Mouse (Mus musculus): ENCODE measurements around the gene Gm30083. TPM values are rescaled to one million over a fixed set of nuclear protein-coding genes. Genes with fewer than 3 reads are reported as not detected.
A peak's percentile ranks its signal among the peaks of the same experiment; 100 is the strongest.

Gene Gm30083
- not detected in 2 replicates for polyA plus RNA-seq (2012; rRNA removed)

DNA sequence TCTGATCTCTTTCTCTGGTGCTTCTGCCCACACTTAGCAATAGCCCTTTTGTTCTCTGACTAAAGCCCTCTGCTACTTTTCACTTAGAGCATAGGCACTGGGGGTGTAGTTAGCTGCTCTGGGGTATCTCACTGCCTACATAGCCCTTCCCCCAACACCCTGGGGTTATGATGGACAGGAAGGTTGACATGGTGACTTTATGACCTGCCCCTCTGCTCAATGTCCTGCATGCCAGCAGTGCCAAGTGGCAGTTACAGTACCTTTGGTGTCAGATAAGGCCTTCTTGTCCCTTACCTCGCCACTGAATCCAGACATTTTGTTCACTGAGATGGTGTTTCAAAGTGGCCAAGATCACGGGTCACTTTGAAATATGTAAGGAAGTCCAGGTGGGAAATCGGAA lies at the start of gene Gm30083:
TSS of gene Gm30083 (minus strand) at position 120 of the 400 bp plus-strand sequence.
- no peak for DNase-seq (ENCODE audit: extremely low spot score in 1 of 2, low spot score in 1 of 2)

DNA sequence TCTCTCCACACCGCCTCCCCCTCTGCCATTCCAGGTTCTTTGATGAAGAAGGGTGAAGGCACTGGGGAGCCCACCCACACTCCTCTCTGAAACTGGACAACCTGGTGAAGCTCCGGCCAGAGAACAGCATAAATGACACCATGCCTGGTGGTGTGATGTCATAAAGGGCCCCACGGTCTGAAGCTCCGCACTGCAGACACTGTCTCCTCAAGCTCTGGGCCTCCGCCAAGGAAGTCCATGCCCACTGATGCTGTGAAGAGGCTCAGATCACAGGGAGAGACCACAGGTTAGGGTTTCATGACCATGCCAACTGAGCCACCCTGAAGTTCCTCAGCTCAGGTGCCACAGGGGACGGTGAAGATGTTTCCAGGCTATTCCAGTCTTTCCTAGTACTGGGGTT lies 37.5 kb upstream of the Gm30083 start, which contains the start of gene Antxrl:
TSS of gene Antxrl (plus strand) at position 192 of the 400 bp plus-strand sequence.
- DNase-seq (ENCODE audit: extremely low spot score in 1 of 2, low spot score in 1 of 2), result no peak

- DNase-seq (ENCODE audit: extremely low spot score in 1 of 2, low spot score in 1 of 2), result no peak
Observed at GRCm38 (mm10) chr14:34050101-34050779, 35.3 kb upstream of the Gm30083 start.

GRCm38 (mm10) chr14:34043341-34043740 lies 28.4 kb upstream of the Gm30083 start:
- DNase-seq (ENCODE audit: extremely low spot score in 1 of 2, low spot score in 1 of 2), result no peak

GRCm38 (mm10) chr14:34041241-34041640 lies 26.3 kb upstream of the Gm30083 start:
- no peak for DNase-seq (ENCODE audit: extremely low spot score in 1 of 2, low spot score in 1 of 2)

GRCm38 (mm10) chr14:34033841-34034610 lies 19.0 kb upstream of the Gm30083 start:
- DNase-seq (ENCODE audit: extremely low spot score in 1 of 2, low spot score in 1 of 2), result no peak

DNA sequence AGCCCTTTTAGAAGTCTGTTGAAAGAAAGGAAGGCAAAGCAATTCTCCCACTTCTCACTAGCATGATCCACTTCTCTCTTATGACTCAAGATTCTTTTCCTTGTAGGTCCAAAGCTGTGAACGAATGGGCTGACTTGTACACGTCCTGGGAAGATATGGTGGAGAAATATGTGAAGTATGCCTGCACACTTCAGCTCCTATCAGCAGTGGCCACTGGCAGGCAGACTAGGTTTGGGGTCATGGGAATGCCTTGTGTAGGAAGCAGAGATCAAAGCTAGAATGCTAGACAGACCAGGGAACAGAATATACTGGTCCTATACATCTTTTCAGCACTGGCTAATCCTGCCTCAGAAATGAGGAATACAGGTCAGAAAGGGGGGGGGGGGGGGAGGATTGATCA lies 11.7 kb upstream of the Gm30083 start:
- DNase-seq (ENCODE audit: extremely low spot score in 1 of 2, low spot score in 1 of 2), result no peak

DNA sequence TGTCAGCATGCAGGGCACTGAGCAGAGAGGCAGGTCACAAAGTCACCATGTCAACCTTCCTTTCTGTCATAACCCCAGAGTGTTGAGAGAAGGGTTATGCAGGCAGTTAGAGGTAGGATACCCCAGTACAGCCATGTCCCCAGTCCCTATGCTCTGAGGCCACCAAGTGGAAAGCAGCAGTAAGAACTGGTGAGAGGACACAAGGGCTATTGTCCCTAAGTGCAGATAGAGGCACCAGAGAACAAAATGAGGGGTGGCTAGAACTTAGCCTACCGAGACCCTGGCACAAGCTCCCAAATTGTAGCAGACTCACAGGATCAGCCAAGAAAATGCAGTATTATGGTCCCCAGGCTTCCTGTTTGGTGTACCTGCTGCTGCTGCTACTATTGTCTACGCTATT lies 2.0 kb upstream of the Gm30083 start:
- no peak for DNase-seq (ENCODE audit: extremely low spot score in 1 of 2, low spot score in 1 of 2)

DNA sequence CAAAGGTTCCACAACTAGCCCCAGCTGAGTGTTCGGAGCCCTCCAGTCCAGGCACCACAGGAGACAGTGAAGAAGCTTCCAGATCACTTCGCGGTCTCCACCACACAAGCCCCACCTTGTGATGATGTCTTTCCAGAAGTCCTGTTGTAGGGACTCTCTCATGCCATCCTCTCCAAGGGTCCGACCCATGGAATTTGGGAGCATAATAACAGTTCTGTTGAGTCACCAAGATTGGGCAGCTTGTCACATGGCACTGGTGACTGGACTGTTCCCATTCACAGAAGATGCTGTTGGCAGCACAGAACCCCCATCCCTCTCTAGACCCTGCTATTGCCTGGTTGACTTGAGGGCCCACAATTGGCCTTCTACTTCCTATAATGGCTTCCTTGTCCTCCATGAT lies 1.4 kb upstream of the Gm30083 start, which contains the start of gene Gm5460:
TSS of gene Gm5460 (plus strand) at position 378 of the 400 bp plus-strand sequence.
- no peak for DNase-seq (ENCODE audit: extremely low spot score in 1 of 2, low spot score in 1 of 2)

DNA sequence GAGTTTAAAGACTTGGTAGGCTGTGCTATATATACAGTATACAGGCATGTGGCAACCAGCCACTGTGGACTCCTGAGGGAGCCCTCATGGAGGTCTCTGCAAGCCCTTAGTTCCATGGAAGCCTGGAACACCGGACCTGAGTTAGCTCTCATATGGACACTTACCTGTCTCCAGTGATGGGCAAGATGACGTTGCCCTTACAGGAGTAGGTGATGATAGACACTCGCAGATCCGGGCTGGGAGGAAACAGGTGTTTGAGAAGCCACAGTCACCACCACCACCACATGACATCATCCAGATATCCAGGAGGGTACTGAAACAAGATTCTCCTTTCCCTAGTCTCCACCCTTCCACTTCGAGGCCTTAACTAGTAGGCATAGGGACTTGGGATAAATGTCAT lies 12.6 kb downstream of the Gm30083 start:
- DNase-seq (ENCODE audit: extremely low spot score in 1 of 2, low spot score in 1 of 2), result no peak

DNA sequence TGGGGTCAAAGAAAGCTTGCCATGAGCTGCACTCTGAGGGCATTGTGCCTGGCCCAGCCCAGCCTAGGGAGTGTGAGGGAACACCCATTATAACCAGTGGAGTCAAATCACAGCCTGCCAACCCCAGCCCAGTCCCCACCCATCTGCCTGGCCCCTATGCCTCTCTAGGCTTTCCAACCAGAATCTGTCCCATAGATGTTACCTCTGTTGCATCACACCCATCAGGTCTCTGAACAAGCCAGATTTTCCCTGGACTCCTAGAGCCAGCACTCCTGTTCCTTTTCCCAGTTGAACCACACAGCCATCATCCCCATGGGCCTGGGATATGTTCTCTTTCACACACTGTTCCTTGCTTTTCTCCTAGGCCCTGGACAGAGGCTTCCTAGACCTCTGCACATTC lies 13.5 kb downstream of the Gm30083 start:
- DNase-seq (ENCODE audit: extremely low spot score in 1 of 2, low spot score in 1 of 2), result no peak

- DNase-seq (ENCODE audit: extremely low spot score in 1 of 2, low spot score in 1 of 2), result no peak
Observed at GRCm38 (mm10) chr14:34000076-34000475, 14.9 kb downstream of the Gm30083 start.

DNA sequence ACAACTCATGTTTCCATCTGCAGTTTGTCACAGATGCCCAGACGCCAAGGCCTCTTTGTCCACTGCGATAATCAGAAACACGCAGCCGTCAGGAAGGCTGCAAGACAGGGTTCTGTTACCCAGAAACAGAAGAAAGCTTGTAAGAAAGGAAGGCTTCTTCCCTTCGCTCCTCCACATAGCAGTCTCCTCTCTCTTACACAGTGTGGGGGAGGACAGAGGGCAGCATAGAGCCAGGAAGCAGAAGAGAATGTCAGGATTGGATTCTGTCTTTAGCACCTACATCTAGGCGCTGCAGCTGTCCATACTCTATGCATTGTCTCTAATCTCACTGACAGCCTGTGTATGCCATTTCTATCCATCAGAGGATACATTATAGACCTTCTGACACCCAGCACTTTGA lies 17.6 kb downstream of the Gm30083 start:
- DNase-seq (ENCODE audit: extremely low spot score in 1 of 2, low spot score in 1 of 2), result peak in 1 of 2 experiments; percentile 19

GRCm38 (mm10) chr14:33993521-33994289 lies 21.3 kb downstream of the Gm30083 start:
- DNase-seq (ENCODE audit: extremely low spot score in 1 of 2, low spot score in 1 of 2), result no peak

DNA sequence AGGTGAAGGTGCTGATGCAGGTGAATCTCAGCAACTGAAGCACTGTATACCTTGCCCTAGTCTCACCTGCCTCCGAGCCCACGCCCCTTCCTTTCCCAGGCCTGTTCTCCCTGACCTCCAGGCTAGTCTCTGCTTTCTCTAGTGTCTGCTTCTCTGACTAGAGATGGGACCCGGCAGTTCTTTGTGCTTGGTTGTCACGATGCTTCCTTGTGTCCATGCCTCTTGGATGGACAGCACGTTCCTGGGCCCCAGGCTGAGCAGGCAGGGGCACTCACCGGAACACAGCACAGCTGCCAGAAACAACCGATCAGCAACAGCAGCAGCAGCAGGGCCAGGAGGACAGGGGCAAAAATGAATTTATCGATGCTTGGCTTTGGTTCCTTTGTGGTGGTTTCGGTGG lies 21.9 kb downstream of the Gm30083 start:
- DNase-seq (ENCODE audit: extremely low spot score in 1 of 2, low spot score in 1 of 2), result no peak

DNA sequence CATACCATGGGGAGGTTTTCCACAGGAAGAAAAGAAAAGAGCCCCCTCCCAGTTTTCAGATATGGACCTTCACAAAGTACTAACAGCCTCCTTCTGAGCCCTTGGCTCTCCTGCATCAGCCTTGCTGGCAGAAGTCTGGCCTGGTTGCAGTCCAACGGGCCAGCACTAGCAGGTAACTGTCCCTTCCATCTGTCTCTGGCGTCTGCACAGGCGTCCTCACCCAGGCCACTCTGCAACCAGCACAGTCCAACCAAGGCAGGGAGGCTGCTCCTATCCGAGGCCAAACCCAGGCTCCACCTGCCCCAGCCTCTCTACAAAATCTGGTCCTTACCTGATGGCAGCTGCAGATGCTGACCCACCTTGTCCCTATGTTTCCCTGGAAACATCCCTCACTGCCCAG lies 23.0 kb downstream of the Gm30083 start:
- DNase-seq (ENCODE audit: extremely low spot score in 1 of 2, low spot score in 1 of 2), result no peak

DNA sequence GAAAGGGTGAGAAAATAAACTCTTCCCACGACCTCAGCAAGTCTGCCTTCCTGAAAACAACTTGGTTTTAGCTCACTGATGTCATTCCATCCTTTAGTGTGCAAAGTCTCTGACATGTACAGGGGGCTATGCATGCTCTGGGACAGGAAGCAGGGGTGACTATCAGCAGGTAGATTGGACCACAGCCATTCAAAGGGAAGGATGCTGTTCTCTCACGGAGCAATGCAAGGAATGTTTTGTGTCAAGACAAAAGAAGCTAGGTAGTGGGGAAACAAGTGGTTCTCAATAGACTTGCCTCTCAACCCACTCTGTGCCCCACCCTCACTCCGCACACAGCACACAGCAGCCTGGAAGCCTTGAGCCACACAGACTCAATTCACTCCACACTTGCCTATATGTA lies 25.8 kb downstream of the Gm30083 start:
- DNase-seq (ENCODE audit: extremely low spot score in 1 of 2, low spot score in 1 of 2), result no peak

DNA sequence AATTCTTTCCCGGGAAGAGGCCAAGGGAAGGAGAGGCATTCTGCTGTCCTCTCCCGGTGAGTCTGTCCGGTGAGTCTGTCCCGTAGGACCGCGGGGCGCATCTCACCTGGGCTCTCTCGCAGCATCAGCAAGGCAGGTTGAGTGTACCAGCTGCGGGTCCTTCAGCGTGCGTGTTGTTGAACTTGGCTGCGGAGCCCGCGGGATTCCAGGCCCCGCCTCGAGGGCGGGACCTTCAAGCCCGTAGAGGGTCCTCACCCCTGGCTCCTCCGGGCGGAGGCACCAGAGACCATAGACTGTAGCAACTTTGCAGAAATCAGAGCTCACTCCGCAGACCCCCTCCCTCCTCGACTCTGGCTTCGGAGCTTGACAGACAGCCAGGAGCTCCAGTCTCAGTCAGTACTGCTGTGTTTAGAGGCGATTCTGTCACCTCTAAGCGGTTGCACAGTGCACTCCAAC lies 36.4 kb downstream of the Gm30083 start, which contains the start of gene Zfp488:
TSS of gene Zfp488 (minus strand) at position 161 of the 456 bp plus-strand sequence.
- no peak for DNase-seq (ENCODE audit: extremely low spot score in 1 of 2, low spot score in 1 of 2)

DNA sequence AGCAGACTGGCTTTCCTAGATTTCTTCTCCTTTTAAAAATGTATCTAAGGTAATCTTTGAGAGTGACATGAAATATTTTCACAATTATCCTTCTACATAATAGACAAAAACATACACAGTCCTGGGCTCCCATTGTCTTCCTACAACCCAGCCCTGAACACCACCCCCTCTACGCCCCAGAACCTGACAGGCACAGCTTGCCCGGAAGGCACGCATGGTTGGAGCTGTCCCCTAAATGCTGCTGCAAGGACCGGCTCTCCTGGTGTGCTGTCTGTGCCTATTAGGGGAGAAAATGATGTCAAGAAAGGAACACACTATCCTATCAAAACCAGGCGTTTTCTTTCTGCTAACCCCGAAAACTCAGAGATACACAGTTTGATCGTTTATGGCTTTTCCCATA lies 37.2 kb downstream of the Gm30083 start:
- DNase-seq (ENCODE audit: extremely low spot score in 1 of 2, low spot score in 1 of 2), result no peak

GRCm38 (mm10) chr14:33974752-33975151 lies 40.2 kb downstream of the Gm30083 start:
- DNase-seq (ENCODE audit: extremely low spot score in 1 of 2, low spot score in 1 of 2), result peak in 1 of 2 experiments; percentile 28

DNA sequence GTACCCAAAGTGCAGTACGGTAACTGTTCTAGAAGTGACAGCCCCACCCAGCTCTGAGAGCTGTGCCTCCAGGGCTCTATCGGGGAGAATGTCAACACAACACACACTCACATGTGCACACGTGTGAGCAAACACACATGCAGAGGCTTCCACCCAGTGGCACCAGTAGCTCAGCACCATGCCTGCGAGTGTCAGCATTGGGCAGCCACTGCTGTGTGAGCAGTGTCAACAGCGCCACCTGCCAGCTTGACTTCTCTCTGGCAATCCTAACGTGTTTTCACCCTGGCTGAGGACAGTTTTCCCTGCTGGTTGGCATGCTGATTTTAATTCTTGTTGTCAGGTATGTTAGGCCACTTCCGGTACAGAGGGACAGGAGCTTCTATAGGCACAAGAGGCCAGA lies 42.3 kb downstream of the Gm30083 start:
- DNase-seq (ENCODE audit: extremely low spot score in 1 of 2, low spot score in 1 of 2), result no peak

Measured in frontal cortex, adult 2 months (tissue).